Mouse (Mus musculus) adipocyte (in vitro differentiated cells): ENCODE results near the gene Arl8b.
A peak's percentile ranks its signal among the peaks of the same experiment; 100 is the strongest.
"Not testable (repeated sequence)": the region's sequence is repeated elsewhere in the genome, so short reads cannot be mapped to it uniquely, and the experiment has no call there.

ENCODE experiments used
- DNase-seq: peaks from one replicate; pipeline ENCODE4 v3.0.0-alpha.2; 2016; ENCODE audit warnings: low spot score

The Arl8b gene

GRCm38 (mm10) chr6:108835765-108836691 lies 53.1 kb downstream of the Arl8b start:
- peak; percentile 96 for DNase-seq

DNA sequence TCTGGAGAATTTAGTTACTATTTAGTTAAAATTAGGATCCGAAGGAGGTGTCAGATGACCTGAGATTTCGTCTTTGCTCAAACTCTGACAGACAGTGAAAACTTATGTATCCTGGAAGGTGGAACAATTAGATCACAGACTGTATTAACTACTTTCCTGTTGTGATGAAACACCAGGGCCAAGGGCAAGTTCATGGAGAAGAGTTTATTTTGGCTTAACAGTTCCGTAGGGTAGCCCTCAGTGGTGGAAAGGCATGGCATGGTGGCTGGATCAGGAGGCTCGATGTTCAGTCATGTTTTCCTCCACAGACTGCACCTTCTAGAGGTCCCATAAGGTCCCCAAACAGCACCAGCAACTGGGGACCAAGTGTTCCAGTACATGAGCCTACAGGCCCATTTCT lies 54.2 kb downstream of the Arl8b start:
- DNase-seq: no peak

- DNase-seq: no peak
These were observed 55.1 kb downstream of the Arl8b start for GRCm38 (mm10) chr6:108837958-108838357.

GRCm38 (mm10) chr6:108839432-108839831 lies 56.5 kb downstream of the Arl8b start:
- no peak for DNase-seq

DNA sequence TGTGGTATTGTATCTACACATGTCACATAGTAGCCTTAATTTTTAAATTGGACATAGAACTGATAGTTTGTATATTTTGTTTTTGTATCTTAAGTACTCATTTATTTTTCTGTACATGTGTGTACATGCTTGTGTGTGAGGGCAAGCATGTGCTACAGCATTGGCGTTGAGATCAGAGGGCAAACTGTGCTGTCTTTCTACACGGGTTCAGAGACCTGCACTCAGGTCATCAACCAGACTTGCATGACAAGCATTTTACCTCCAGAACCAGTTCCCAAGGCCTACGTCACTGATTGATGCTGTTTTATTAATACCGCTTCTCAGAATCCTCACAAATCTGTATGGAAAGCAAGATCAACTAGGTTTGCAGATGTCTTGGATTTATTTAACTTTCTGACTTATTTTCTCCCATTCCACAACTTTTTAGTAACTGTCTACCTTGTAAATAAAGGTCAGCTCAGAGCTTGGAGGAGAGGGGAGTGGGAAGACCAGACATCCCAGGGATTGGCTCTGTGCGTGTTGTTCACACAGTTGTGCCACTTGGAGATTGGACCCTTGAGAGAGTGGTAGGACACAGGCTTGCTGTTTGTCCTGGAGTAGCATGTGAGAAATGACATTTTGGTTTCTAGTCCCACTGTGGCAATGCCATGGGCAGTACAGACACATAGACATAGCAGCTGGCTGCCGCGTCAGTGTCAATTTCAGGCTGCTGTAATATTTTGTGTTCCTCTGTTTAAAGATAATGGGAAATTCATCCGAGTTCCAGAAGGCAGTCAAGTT lies 58.2 kb downstream of the Arl8b start:
- DNase-seq: no peak

DNA sequence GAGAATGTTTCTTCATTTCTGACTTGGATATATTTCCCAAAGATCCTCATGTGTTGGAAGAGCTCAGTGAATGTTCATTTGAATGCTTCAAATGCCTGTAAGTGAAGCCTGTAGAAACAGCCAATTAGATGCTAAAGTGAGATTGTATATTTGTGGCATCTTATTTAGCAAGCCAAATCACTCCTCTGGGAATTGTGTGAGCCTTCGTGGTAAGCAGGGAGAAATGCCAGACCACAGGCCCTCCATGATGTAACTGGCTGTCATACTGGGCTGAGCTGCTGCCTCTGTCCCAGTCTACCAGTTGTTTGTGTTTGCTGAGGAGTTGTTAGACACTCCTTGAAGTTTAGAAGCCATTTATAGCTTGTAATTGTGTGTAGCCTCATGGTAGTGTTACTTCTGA lies 60.8 kb downstream of the Arl8b start:
- peak; percentile 97 for DNase-seq

- peak; percentile 48 for DNase-seq
These were observed 61.2 kb downstream of the Arl8b start for GRCm38 (mm10) chr6:108844093-108844492.

DNA sequence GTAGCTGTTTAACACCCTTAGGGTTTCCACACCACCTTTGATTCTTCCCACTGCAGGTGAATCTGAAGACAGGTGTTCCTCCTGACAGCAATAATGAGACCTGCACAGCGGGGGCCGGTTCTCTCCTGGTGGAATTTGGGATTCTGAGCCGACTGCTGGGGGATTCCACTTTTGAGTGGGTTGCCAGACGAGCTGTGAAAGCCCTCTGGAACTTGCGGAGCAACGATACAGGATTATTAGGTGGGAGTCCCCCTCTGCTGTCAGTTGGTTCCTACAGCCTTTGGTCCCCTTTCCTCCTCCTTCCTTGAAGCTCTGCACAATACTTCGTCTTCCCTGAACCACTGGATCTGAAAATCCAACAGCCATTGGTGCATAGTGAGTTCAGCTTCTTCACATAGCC lies 61.9 kb downstream of the Arl8b start:
- DNase-seq: no peak

DNA sequence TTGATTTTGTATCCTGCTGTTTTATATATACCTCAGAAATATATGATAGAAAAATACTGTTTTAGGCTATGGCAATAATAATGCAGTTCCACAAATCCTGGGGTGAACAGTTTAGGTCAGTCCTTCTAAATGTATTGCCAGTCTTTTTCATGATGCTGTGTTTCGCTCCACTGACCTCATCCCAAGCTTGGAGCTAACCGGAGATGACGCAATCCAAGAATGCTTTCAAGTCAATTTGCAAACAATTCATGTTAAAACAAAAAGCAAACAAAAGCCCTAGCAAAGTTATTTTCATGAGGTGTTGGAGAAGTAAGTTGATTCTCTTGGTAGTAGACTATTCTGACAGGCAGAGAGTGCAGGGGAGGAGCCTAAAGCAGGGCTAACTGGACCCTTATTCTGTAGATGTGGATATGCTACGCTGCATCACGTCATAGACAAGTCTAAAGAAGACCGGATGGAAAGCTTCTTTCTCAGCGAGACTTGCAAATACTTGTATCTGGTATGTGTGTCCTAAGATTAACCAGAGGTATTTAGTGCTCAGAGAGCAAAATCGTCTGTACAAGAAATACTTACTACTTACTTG lies 69.3 kb downstream of the Arl8b start:
- DNase-seq: no peak

DNA sequence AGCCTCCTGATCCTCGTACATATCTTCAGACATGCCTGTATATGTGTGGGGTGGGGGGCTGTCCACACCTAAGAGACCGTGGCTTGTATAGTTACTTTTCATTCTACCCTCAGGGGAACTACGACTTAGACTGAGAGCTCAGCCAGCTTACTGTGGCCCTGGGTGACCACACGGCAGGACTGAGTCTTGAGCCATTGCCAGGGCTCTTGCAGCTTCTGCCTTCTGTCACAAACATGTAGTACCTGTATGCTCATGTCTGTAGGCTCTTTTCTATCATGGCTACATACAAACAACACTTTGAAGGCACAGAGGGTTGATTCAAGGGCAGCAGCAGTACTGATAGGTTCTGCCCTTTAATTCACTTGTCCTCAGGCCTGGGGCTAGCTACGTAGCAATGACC lies 70.1 kb downstream of the Arl8b start:
- no peak for DNase-seq

- DNase-seq: no peak
These were observed 75.7 kb downstream of the Arl8b start for GRCm38 (mm10) chr6:108858583-108858982.

- no peak for DNase-seq
These were observed 78.3 kb downstream of the Arl8b start for GRCm38 (mm10) chr6:108861226-108861625.

DNA sequence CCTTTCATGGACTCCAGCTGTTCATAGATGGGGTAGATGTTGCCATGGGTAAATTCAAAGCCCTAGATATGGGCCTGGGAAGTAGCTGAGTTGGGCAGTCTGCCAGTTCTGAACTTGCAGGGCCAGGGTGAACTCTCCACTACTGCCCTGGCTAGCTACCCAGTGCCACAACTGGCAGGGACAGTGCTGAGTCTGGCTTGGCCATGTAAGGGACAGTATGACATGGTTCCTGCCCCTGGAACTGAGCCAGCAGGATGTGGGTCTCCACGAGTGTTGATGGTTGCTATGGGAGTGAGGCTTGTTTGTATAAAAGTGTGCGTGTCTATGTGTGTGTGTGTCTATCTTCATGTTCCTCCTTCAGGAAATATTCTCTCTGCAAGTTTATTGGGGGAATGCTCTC lies 79.6 kb downstream of the Arl8b start:
- peak; percentile 80 for DNase-seq

- no peak for DNase-seq
These were observed 83.4 kb downstream of the Arl8b start for GRCm38 (mm10) chr6:108866317-108866716.

DNA sequence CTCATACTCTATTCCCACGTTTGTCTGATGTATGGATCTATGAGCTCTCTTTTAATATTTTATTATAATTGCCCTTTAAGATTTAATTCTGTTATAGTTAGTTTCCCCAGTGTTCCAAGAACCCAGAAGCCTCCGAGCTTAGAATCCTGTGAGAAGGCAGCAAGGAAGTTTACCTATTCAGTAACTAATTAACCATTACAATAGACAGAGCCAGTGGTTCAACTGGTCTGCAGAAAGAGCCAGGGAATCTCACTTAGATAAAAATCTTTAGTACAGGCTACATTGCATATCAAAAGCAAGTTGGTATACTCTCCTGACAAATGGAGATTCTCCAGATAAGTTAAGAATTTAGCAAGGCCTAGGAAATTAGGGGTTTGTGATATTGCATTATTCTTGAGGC lies 86.1 kb downstream of the Arl8b start:
- not testable (repeated sequence) for DNase-seq

GRCm38 (mm10) chr6:108870421-108870820 lies 87.5 kb downstream of the Arl8b start:
- DNase-seq: no peak

DNA sequence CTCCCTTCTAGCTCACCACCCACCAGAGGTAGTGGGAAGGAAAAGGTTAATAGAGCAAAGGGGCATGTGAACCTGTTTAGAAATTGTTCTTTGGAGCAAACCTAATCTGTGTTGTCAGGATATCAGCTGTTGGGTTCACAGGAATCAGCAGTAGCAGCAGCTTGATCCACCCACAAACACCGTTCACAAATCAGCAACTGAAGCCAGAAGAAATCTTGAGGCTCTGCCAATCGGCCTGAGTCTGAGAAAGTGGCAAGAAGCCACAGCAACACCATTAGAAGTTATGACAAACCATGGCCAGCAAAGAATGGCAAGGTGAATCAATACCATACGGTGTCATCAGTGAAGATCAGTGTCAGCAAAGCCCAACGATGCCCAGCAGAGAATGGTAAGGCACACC lies 88.4 kb downstream of the Arl8b start:
- peak; percentile 26 for DNase-seq
